Mouse (Mus musculus) small intestine, adult 2 months (tissue): ENCODE data around the gene 4930519P11Rik.

Experiments
- CTCF ChIP-seq: fragments of 200-500 bp; IDR thresholded peaks from 2 replicates; pipeline ENCODE4 v1.5.1; 2012; ENCODE audit warnings: low read depth, mild to moderate bottlenecking, control low read depth, inconsistent platforms, low read length, moderate library complexity, mixed read lengths; ENCODE audit not compliant: insufficient replicate concordance, insufficient read length; ENCODE audit errors: extremely low read depth
- POLR2A ChIP-seq: fragments of 200-500 bp; IDR thresholded peaks from 2 replicates; pipeline ENCODE4 v1.6.1; 2012; ENCODE audit warnings: low read depth, mild to moderate bottlenecking, control low read depth, inconsistent platforms, low read length, moderate library complexity

GRCm38 (mm10) chr2:154571266-154571665, 42.0 kb downstream of the 4930519P11Rik start:
- TF ChIP-seq CTCF (no peak), POLR2A (no peak)
